Mouse (Mus musculus) c-Kit-positive CD71-positive TER-119-positive erythroid progenitor cells, embryonic 14.5 days (primary cell): Measurements from ENCODE around the gene Exoc3l2.
A peak's percentile ranks its signal among the peaks of the same experiment; 100 is the strongest.
"Not testable (repeated sequence)": the region's sequence is repeated elsewhere in the genome, so short reads cannot be mapped to it uniquely, and the experiment has no call there.

ENCODE experiments used
- DNase-seq: peaks from one replicate; pipeline ENCODE4 v3.0.0-alpha.2; 2013; ENCODE audit warnings: low spot score

The Exoc3l2 gene

GRCm38 (mm10) chr7:19489525-19489924 is 26.4 kb downstream of the Exoc3l2 start:
- no peak for DNase-seq

GRCm38 (mm10) chr7:19491731-19492130 is 28.6 kb downstream of the Exoc3l2 start:
- no peak for DNase-seq

GRCm38 (mm10) chr7:19494751-19495474 is 31.8 kb downstream of the Exoc3l2 start:
- DNase-seq: no peak

GRCm38 (mm10) chr7:19495521-19496213 is 32.5 kb downstream of the Exoc3l2 start:
- no peak for DNase-seq

- no peak for DNase-seq
Measured at GRCm38 (mm10) chr7:19496214-19496555, 33.1 kb downstream of the Exoc3l2 start.

- no peak for DNase-seq
Measured at GRCm38 (mm10) chr7:19498326-19498725, 35.2 kb downstream of the Exoc3l2 start.

- DNase-seq: no peak
Measured at GRCm38 (mm10) chr7:19500420-19501363, 37.6 kb downstream of the Exoc3l2 start.

GRCm38 (mm10) chr7:19501658-19502057 is 38.5 kb downstream of the Exoc3l2 start:
- DNase-seq: no peak

GRCm38 (mm10) chr7:19503481-19504068 is 40.4 kb downstream of the Exoc3l2 start:
- peak; percentile 65 for DNase-seq

- DNase-seq: peak; percentile 53
Measured at GRCm38 (mm10) chr7:19506326-19506725, 43.2 kb downstream of the Exoc3l2 start.

- DNase-seq: no peak
Measured at GRCm38 (mm10) chr7:19506969-19507611, 44.0 kb downstream of the Exoc3l2 start.

GRCm38 (mm10) chr7:19507612-19507981 is 44.5 kb downstream of the Exoc3l2 start:
- DNase-seq: peak; percentile 32

- peak; percentile 93 for DNase-seq
Measured at GRCm38 (mm10) chr7:19508150-19508923, 45.2 kb downstream of the Exoc3l2 start, which contains the start of the genes Bloc1s3 and Trappc6a. Gene Bloc1s3, minus strand, starts transcription at chr7:19508367. Gene Trappc6a, plus strand, starts transcription at chr7:19508395.

- DNase-seq: peak; percentile 22
Measured at GRCm38 (mm10) chr7:19508924-19509568, 45.9 kb downstream of the Exoc3l2 start.

GRCm38 (mm10) chr7:19509786-19510185 is 46.7 kb downstream of the Exoc3l2 start:
- DNase-seq: no peak

- not testable (repeated sequence) for DNase-seq
Measured at GRCm38 (mm10) chr7:19511934-19512333, 48.8 kb downstream of the Exoc3l2 start.

GRCm38 (mm10) chr7:19512353-19512752 is 49.2 kb downstream of the Exoc3l2 start:
- no peak for DNase-seq

GRCm38 (mm10) chr7:19517652-19518365 is 54.7 kb downstream of the Exoc3l2 start, which contains the start of gene Nkpd1:
Gene Nkpd1, plus strand, starts transcription at chr7:19517838.
- no peak for DNase-seq

- DNase-seq: no peak
Measured at GRCm38 (mm10) chr7:19520032-19520431, 56.9 kb downstream of the Exoc3l2 start.
